Mouse (Mus musculus) myocyte (in vitro differentiated cells): ENCODE measurements around the gene Ccnd1.

ENCODE experiments used
- CEBPB ChIP-seq: IDR thresholded peaks from 2 replicates; pipeline ENCODE4 v1.6.1; 2011; ENCODE audit warnings: mild to moderate bottlenecking, moderate library complexity; ENCODE audit not compliant: poor library complexity, insufficient read depth, severe bottlenecking
- E2F4 ChIP-seq: IDR thresholded peaks from one replicate; pipeline ENCODE4 v1.6.1; 2011; ENCODE audit warnings: mild to moderate bottlenecking, control low read depth, moderate library complexity; ENCODE audit not compliant: insufficient read depth
- MAX ChIP-seq: IDR thresholded peaks from one replicate; pipeline ENCODE4 v1.6.1; 2011; ENCODE audit warnings: low read depth, mild to moderate bottlenecking, control low read depth
- MYOD1 ChIP-seq, 3 experiments: IDR thresholded peaks; one replicate each; pipeline ENCODE4 v1.6.1; 2011; ENCODE audit warnings: control low read depth in 2 of 3, low read depth in 2 of 3, mild to moderate bottlenecking in 2 of 3, moderate library complexity in 1 of 3; ENCODE audit not compliant: insufficient read length in 2 of 3, control insufficient read depth in 1 of 3
- MYOG ChIP-seq, 3 experiments: IDR thresholded peaks; one replicate each; pipeline ENCODE4 v1.6.1; 2011; ENCODE audit warnings: control low read depth in 2 of 3, low read depth in 2 of 3, mild to moderate bottlenecking in 2 of 3; ENCODE audit not compliant: insufficient read length in 2 of 3, control insufficient read depth in 1 of 3, insufficient read depth in 1 of 3
- POLR2A ChIP-seq: IDR thresholded peaks from one replicate; pipeline ENCODE4 v1.6.1; 2011; ENCODE audit warnings: low read depth, mild to moderate bottlenecking, control low read depth, moderate library complexity; ENCODE audit not compliant: insufficient read length
- POLR2AphosphoS2 ChIP-seq: IDR thresholded peaks from one replicate; pipeline ENCODE4 v1.6.1; 2011; ENCODE audit warnings: low read depth, control low read depth; ENCODE audit not compliant: insufficient read length
- REST ChIP-seq: IDR thresholded peaks from one replicate; pipeline ENCODE4 v1.6.1; 2011; ENCODE audit warnings: mild to moderate bottlenecking, control low read depth, moderate library complexity; ENCODE audit not compliant: insufficient read depth, insufficient read length
- SRF ChIP-seq: IDR thresholded peaks from one replicate; pipeline ENCODE4 v1.6.1; 2011; ENCODE audit warnings: low read depth; ENCODE audit not compliant: control insufficient read depth, insufficient read length
- TCF12 ChIP-seq: IDR thresholded peaks from one replicate; pipeline ENCODE4 v1.6.1; 2011; ENCODE audit warnings: mild to moderate bottlenecking, control low read depth; ENCODE audit not compliant: poor library complexity, insufficient read depth, severe bottlenecking
- TCF3 ChIP-seq: IDR thresholded peaks from one replicate; pipeline ENCODE4 v1.6.1; 2011; ENCODE audit warnings: low read depth, control low read depth; ENCODE audit not compliant: insufficient read length
- USF1 ChIP-seq: IDR thresholded peaks from one replicate; pipeline ENCODE4 v1.6.1; 2011; ENCODE audit warnings: low read depth, mild to moderate bottlenecking, control low read depth, moderate library complexity

DNA sequence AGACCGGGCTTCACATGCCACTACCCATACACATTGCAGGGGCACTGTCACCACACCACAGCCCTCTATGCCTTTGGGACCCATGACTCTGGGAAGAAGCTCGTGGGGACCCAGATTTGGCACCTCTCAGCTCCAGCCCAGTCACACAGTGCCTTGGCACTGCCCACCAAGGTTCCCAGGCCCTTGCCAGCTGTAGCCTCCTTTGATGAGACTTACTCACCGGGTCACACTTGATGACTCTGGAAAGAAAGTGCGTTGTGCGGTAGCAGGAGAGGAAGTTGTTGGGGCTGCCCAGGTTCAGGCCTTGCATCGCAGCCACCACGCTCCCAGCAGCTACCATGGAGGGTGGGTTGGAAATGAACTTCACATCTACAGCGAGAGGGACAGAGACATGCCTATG is 5.9 kb downstream of the Ccnd1 start:
- TF ChIP-seq POLR2A (no peak), USF1 (no peak), MYOG (IDR thresholded peaks at IDR 0.05; ENCODE audit: control insufficient read depth in 1 of 3, insufficient read depth in 1 of 3, insufficient read length in 2 of 3, low read depth in 2 of 3) (no peak), MAX (no peak), TCF12 (no peak), POLR2AphosphoS2 (no peak), CEBPB (no peak), TCF3 (no peak), MYOD1 (IDR thresholded peaks at IDR 0.05; ENCODE audit: control insufficient read depth in 1 of 3, insufficient read length in 2 of 3, low read depth in 2 of 3) (no peak), SRF (no peak), REST (no peak), E2F4 (no peak)
